Mouse (Mus musculus): Measurements from ENCODE around the gene Gpr39. TPM values are rescaled to one million over a fixed set of nuclear protein-coding genes. Genes with fewer than 3 reads are reported as not detected.

Gene Gpr39
- total RNA-seq, 2 experiments from 2014 or later = 0.33 to 0.34 TPM

Other genes with a start within 250 kb of the Gpr39 start
- gene Actr3, start 241.3 kb upstream of the Gpr39 start, total RNA-seq (2021) = 100 to 1,000 TPM; 353 TPM
- 10 to 100 TPM; 28.2 to 32.4 TPM for gene Slc35f5, start 116.4 kb upstream of the Gpr39 start, total RNA-seq (2021)
- gene Lypd1, start 236.1 kb downstream of the Gpr39 start, total RNA-seq (2021) = 100 to 1,000 TPM in 1 of 2 experiments, 10 to 100 TPM in 1; 97.5 to 112 TPM

Measured in layer of hippocampus, postnatal 25 days (tissue).